Mouse (Mus musculus): ENCODE data around the gene I830077J02Rik. TPM values are rescaled to one million over a fixed set of nuclear protein-coding genes. Genes with fewer than 3 reads are reported as not detected.

The I830077J02Rik gene
- polyA plus RNA-seq (2012): 0.01 TPM in 1 of 2 replicates, not detected in the other

GRCm38 (mm10) chr3:105932240-105933071 is at the start of gene I830077J02Rik:
Gene I830077J02Rik, minus strand, starts transcription at chr3:105932664.
- TF ChIP-seq TAL1 (IDR thresholded peaks at IDR 0.05; ENCODE audit: low read length) (no peak), GATA1 (IDR thresholded peaks at IDR 0.05; ENCODE audit: low read length) (no peak)
- no peaks in the 10 kb centered on the region for H3K9me3 ChIP-seq (ENCODE audit: control insufficient read depth, low read length)
- H3K27me3 ChIP-seq (ENCODE audit: control insufficient read depth): no peaks in the 10 kb centered on the region
- H3K4me3 ChIP-seq (replicated peaks): no peak within 1 kb of the TSS
- H3K36me3 ChIP-seq (ENCODE audit: control insufficient read depth): peaks cover 7% of the 10 kb centered on the region
- peaks cover 4% of the 10 kb centered on the region for H3K4me1 ChIP-seq (ENCODE audit: control insufficient read depth)

- H3K27me3 ChIP-seq (ENCODE audit: control insufficient read depth): no peaks in the 10 kb centered on the region
- no peak for TF ChIP-seq TAL1 (IDR thresholded peaks at IDR 0.05; ENCODE audit: low read length)
- H3K4me3 ChIP-seq (replicated peaks): no peak overlapping the region
- H3K9me3 ChIP-seq (ENCODE audit: control insufficient read depth, low read length): no peaks in the 10 kb centered on the region
- H3K36me3 ChIP-seq (ENCODE audit: control insufficient read depth): peaks cover 10% of the 10 kb centered on the region
- no peaks in the 10 kb centered on the region for H3K4me1 ChIP-seq (ENCODE audit: control insufficient read depth)
These were observed 41.7 kb upstream of the I830077J02Rik start for GRCm38 (mm10) chr3:105974174-105974573.

- Histone ChIP-seq H3K4me1 (ENCODE audit: control insufficient read depth) (no peaks in the 10 kb centered on the region), H3K9me3 (ENCODE audit: control insufficient read depth, low read length) (no peaks in the 10 kb centered on the region), H3K4me3 (replicated peaks) (no peak within 1 kb of the TSS), H3K36me3 (ENCODE audit: control insufficient read depth) (peaks cover 18% of the 10 kb centered on the region), H3K27me3 (ENCODE audit: control insufficient read depth) (no peaks in the 10 kb centered on the region)
- no peak for TF ChIP-seq GATA1 (IDR thresholded peaks at IDR 0.05; ENCODE audit: low read length)
- TF ChIP-seq TAL1 (IDR thresholded peaks at IDR 0.05; ENCODE audit: low read length): no peak
These were observed 40.9 kb upstream of the I830077J02Rik start, which contains the start of gene Ovgp1 for GRCm38 (mm10) chr3:105973411-105973810. Gene Ovgp1, plus strand, starts transcription at chr3:105973711.

- TF ChIP-seq TAL1 (IDR thresholded peaks at IDR 0.05; ENCODE audit: low read length) (no peak), GATA1 (IDR thresholded peaks at IDR 0.05; ENCODE audit: low read length) (no peak)
- Histone ChIP-seq H3K36me3 (ENCODE audit: control insufficient read depth) (peaks cover 32% of the 10 kb centered on the region), H3K4me3 (replicated peaks) (no peak overlapping the region), H3K9me3 (ENCODE audit: control insufficient read depth, low read length) (no peaks in the 10 kb centered on the region), H3K4me1 (ENCODE audit: control insufficient read depth) (no peaks in the 10 kb centered on the region), H3K27me3 (ENCODE audit: control insufficient read depth) (no peaks in the 10 kb centered on the region)
These were observed 39.5 kb upstream of the I830077J02Rik start for GRCm38 (mm10) chr3:105971831-105972446.

- Histone ChIP-seq H3K9me3 (ENCODE audit: control insufficient read depth, low read length) (peaks cover 2% of the 10 kb centered on the region; the same call in 1 of the 2 replicates), H3K4me1 (ENCODE audit: control insufficient read depth) (peaks cover 35% of the 10 kb centered on the region), H3K4me3 (replicated peaks) (peak overlapping the region; percentile 75), H3K27me3 (ENCODE audit: control insufficient read depth) (no peaks in the 10 kb centered on the region), H3K36me3 (ENCODE audit: control insufficient read depth) (peaks cover 69% of the 10 kb centered on the region)
- no peak for TF ChIP-seq TAL1 (IDR thresholded peaks at IDR 0.05; ENCODE audit: low read length)
- TF ChIP-seq GATA1 (IDR thresholded peaks at IDR 0.05; ENCODE audit: low read length): no peak
These were observed 28.2 kb upstream of the I830077J02Rik start for GRCm38 (mm10) chr3:105960700-105961099.

GRCm38 (mm10) chr3:105959999-105960398 is 27.5 kb upstream of the I830077J02Rik start, which contains the start of gene Atp5f1:
Gene Atp5f1, minus strand, starts transcription at chr3:105960099.
- H3K9me3 ChIP-seq (ENCODE audit: control insufficient read depth, low read length): peaks cover 2% of the 10 kb centered on the region; the same call in 1 of the 2 replicates
- TF ChIP-seq GATA1 (IDR thresholded peaks at IDR 0.05; ENCODE audit: low read length) (no peak), TAL1 (IDR thresholded peaks at IDR 0.05; ENCODE audit: low read length) (no peak)
- peak within 1 kb of the TSS; percentile 75 for H3K4me3 ChIP-seq (replicated peaks)
- peaks cover 36% of the 10 kb centered on the region for H3K4me1 ChIP-seq (ENCODE audit: control insufficient read depth)
- no peaks in the 10 kb centered on the region for H3K27me3 ChIP-seq (ENCODE audit: control insufficient read depth)
- H3K36me3 ChIP-seq (ENCODE audit: control insufficient read depth): peaks cover 69% of the 10 kb centered on the region

GRCm38 (mm10) chr3:105959585-105959984 is 27.1 kb upstream of the I830077J02Rik start:
- H3K36me3 ChIP-seq (ENCODE audit: control insufficient read depth): peaks cover 69% of the 10 kb centered on the region
- H3K9me3 ChIP-seq (ENCODE audit: control insufficient read depth, low read length): peaks cover 2% of the 10 kb centered on the region; the same call in 1 of the 2 replicates
- peaks cover 37% of the 10 kb centered on the region for H3K4me1 ChIP-seq (ENCODE audit: control insufficient read depth)

GRCm38 (mm10) chr3:105958974-105959580 is 26.6 kb upstream of the I830077J02Rik start, which contains the start of gene Wdr77:
Gene Wdr77, plus strand, starts transcription at chr3:105959369.
- H3K27me3 ChIP-seq (ENCODE audit: control insufficient read depth): no peaks in the 10 kb centered on the region
- peaks cover 37% of the 10 kb centered on the region for H3K4me1 ChIP-seq (ENCODE audit: control insufficient read depth)
- peak within 1 kb of the TSS; percentile 75 for H3K4me3 ChIP-seq (replicated peaks)
- peaks cover 2% of the 10 kb centered on the region; the same call in 1 of the 2 replicates for H3K9me3 ChIP-seq (ENCODE audit: control insufficient read depth, low read length)
- no peak for TF ChIP-seq GATA1 (IDR thresholded peaks at IDR 0.05; ENCODE audit: low read length)
- no peak for TF ChIP-seq TAL1 (IDR thresholded peaks at IDR 0.05; ENCODE audit: low read length)
- peaks cover 69% of the 10 kb centered on the region for H3K36me3 ChIP-seq (ENCODE audit: control insufficient read depth)

More at GRCm38 (mm10) chr3:105959585-105959984, 27.1 kb upstream of the I830077J02Rik start:
- no peak for TF ChIP-seq GATA1 (IDR thresholded peaks at IDR 0.05; ENCODE audit: low read length)
- no peak for TF ChIP-seq TAL1 (IDR thresholded peaks at IDR 0.05; ENCODE audit: low read length)
- no peaks in the 10 kb centered on the region for H3K27me3 ChIP-seq (ENCODE audit: control insufficient read depth)
- H3K4me3 ChIP-seq (replicated peaks): peak overlapping the region; percentile 75

Measured in erythroblast, embryonic 14.5 days (primary cell).